Mouse (Mus musculus) embryonic fibroblast, embryonic 13.5 days (primary cell): ENCODE data around the gene Olfr303.

Source experiments
- CTCF ChIP-seq: IDR thresholded peaks from 2 replicates; pipeline ENCODE4 v1.5.1; 2011; ENCODE audit warnings: mild to moderate bottlenecking, control low read depth, low read length, moderate library complexity, borderline replicate concordance; ENCODE audit not compliant: insufficient read depth
- POLR2A ChIP-seq: IDR thresholded peaks from 2 replicates; pipeline ENCODE4 v1.6.1; 2011; ENCODE audit warnings: low read depth, mild to moderate bottlenecking, control low read depth, low read length, moderate library complexity

DNA sequence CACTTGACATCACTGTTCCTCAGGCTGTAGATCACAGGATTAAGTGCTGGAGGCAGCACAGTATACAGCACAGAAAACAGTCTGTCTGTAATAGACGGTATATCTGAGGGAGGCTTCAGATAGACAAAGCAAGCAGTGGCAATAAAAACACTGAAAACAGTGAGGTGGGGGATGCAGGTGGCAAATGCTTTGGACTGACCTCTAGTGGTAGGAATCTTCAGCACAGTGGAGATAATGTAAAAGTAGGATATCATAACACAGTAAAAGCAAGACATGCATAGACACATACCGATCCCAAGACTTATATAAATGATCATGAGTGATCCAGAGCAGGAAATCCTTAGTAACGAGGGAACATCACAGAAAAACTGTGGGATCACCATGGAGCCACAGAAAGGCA lies 11.8 kb downstream of the Olfr303 start:
- TF ChIP-seq POLR2A (no peak), CTCF (no peak)
